Mouse (Mus musculus): ENCODE measurements around the gene Ccnd3. TPM values are rescaled to one million over a fixed set of nuclear protein-coding genes. Genes with fewer than 3 reads are reported as not detected.

Ccnd3 gene
- total RNA-seq, 2 experiments from 2014 or later = 24.5 to 26.7 TPM

DNA sequence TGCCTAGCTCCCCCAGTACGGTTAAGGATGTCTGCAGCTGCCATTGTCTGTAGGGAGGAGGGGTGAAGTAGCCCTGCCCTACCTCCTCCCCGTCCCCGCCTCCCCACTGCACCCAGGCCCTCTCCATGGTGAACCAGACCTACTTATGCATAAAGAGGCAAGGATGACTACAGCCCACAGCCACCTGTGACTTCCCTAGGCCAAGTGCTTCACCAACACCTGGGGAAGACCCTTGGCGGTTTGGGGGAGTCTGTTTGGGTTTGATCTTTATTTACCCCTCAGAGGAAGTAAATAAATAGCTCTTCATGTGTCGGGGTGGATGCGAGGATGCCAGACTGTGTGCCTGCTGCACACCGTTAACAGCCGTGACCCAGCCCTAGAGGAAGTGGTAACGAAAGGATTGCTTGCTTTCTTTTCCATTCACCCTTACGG is 26.6 kb downstream of the Ccnd3 start:
- DNase-seq (ENCODE audit: extremely low spot score in 1 of 2, low spot score in 2 of 2) = no peak
- intact Hi-C loops (cut with DNase I) = no loop called here

DNA sequence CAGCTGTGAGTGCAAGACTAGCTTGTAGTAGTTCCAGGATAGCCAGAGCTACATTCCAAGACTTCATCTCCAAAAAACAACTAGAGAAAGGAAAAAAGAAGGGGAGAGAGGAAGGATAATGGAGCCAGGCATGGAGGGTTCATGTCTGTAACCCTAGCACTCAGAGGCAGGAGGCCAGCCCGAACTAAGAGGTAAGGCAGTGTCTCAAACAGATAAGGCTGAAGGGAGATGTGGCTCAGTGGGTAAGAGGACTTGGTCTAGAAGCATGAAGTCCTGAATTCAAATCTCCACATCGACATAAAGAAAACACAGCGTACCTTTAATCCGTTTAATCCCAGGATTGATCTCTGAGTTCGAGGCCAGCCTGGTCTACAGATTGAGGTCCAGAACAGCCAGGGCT is 27.5 kb downstream of the Ccnd3 start:
- intact Hi-C loops (cut with DNase I) = no loop called here
- no peak for DNase-seq (ENCODE audit: extremely low spot score in 1 of 2, low spot score in 2 of 2)

DNA sequence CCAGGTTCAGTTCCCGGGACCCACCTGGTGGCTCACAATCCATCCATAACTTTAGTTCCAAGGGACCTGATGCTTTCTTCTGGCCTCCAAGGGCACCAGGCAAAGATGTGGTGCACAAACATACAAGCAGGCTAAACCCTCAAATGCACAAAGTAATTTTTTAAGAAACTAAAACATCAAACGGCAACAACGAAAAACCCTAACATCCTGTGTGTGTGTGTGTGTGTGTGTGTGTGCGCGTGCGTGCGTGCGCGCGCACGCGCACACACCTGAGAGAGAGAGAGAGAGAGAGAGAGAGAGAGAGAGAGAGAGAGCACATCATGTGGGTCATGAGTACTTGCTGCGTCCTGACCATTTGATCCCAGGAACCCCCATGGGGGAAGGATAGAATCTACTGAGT is 28.8 kb downstream of the Ccnd3 start:
- DNase-seq (ENCODE audit: extremely low spot score in 1 of 2, low spot score in 2 of 2) = no peak
- intact Hi-C loops (cut with DNase I) = no loop called here

DNA sequence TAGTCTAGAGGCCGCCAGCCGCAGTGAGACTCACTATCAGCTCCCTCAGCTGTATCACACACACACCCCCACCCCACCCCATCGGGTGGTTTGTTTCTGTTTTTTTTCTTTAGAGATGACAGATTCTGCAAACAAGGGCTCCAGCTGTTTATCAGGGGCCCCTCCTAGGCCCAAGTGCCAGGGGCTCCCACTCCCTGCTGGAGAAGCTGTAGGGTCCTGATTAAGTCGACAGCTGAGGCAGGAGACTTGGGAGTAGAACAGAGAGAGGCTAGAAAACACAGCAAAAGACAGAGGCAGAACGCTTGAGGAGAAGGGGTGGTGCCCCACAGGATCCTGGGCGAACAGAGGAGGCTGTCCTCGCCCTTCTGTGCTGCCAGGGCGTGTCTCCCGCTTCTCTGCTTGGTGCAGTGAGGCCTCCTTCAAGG is 31.0 kb downstream of the Ccnd3 start:
- intact Hi-C loops (cut with DNase I) = no loop called here
- no peak for DNase-seq (ENCODE audit: extremely low spot score in 1 of 2, low spot score in 2 of 2)

DNA sequence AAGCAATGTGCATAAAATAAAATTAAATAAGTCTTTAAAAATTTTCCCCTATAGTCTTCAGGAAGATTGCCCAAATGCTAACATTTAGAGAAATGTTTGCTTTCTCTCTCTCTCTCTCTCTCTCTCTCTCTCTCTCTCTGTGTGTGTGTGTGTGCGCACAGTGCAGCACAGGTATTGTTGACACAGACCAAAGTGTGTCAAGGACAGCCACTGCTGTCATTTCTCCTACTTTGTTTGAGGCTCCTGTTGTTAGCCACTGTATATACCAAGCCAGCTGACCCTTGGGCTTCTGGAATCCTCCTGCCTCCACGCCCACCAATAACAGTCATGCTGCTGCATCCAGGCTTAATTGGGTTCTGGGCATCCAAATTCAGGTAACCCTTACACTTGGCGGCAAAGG is 33.2 kb downstream of the Ccnd3 start:
- no peak for DNase-seq (ENCODE audit: extremely low spot score in 1 of 2, low spot score in 2 of 2)
- intact Hi-C loops (cut with DNase I) = no loop called here

DNA sequence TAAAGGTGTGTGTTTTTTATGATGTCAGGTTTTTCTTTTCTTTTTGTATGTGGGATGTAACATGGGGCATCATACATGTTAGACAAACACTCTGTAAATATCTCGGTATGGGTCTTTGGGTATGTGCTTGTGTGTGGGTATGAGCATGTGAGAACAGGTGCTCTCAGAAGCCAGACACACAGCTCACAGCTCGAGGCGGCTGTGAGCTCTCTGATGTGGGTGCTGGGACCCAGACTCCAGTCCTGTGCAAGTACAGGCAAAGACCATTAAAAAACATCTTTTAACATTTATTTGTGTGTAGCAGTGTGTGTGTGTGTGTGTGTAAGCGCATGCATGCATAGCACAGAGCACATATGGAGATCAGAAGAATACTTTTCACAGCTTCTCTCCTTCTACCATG is 34.3 kb downstream of the Ccnd3 start:
- no peak for DNase-seq (ENCODE audit: extremely low spot score in 1 of 2, low spot score in 2 of 2)
- intact Hi-C loops (cut with DNase I) = no loop called here

DNA sequence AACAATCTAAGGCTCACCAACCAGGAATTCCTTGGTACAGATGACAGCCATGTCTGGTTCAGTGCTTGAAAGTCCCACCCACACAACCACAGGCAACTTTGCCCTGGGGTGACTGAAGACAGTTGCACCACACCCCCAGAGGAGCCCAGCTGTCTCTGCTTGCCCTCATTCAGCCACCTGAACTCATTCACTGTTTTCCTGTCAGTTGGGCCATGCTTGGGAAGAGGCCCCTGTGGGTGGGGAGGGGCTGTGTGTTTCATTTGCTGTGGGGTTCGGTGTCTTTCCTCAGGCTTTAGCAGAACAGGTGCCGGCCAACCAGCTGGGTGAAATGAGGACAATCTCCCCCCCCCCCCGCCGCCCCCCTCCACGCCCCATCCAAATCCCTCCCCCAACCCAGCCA is 37.2 kb downstream of the Ccnd3 start:
- no peak for DNase-seq (ENCODE audit: extremely low spot score in 1 of 2, low spot score in 2 of 2)
- intact Hi-C loops (cut with DNase I) = no loop called here

DNA sequence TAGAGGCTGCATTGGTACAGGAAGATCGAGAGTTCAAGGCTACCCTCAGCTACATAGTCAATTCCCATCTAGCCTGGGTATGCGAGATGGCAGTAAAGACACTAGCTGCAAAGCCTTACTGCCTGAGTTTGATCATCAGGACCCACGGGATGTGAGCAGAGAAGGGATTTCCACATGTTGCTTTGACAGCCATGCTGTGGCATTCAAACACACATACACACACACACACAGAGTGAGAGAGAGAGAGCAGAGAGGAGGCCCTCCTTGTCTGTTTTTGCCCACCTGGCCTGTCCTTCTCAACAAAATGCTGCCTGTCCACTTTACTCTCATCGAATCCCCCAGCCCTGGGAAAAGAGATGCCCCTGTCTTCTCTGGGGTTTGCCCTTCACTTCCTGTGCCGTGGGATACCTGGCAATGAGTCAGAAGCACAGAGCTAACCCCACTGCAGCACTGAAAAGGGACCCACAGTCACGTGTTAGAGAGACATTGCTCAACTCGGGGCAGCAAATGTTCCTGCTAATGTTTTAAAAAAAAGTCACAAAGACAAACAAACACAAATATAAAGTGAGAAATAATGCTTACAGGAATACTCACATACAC is 38.3 kb downstream of the Ccnd3 start:
- DNase-seq (ENCODE audit: extremely low spot score in 1 of 2, low spot score in 2 of 2) = no peak
- intact Hi-C loops (cut with DNase I) = no loop called here

DNA sequence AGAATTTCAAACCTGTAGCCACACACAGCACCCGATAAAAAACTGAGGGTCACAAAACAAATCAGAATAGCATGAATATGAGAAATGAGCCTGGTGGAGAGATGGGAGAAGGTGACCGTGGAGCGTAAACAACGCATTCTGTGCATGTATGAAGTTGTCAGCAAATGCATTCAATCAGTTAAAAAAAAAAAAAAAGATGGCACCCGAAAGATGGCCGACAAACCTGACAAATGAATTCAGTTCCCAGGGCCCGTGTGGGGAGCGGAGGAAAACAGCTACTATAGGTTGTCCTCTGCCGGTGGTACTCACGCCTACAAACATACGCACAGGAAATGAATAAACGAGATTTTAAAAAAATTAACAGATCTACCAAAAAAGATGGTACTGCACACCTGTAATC is 40.3 kb downstream of the Ccnd3 start:
- intact Hi-C loops (cut with DNase I) = no loop called here
- no peak for DNase-seq (ENCODE audit: extremely low spot score in 1 of 2, low spot score in 2 of 2)

DNA sequence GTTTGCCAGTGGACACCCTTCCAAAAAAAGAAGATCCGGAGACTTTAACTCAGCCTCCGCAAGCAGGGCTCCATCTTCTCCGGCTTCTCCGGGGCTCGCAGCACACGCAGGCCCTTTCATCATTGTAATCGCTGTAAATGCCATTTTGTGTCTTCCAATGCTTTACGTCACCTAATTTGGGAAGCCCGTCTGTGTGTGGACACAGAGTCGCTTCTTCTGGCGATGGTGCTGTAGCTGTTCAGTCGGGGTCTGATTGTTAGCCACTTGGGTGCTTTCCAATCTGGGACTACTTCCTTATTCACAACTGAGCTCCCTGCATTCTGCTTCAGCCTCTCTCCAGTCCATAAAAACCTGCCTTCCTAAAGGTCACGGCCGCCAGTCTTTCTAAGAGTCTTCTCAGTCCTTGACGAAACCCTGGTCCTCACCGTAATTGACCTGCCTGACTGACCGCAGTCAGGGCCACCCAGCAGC is 41.0 kb downstream of the Ccnd3 start:
- intact Hi-C loops (cut with DNase I) = no loop called here
- DNase-seq (ENCODE audit: extremely low spot score in 1 of 2, low spot score in 2 of 2) = peak; percentile 40 to 48

DNA sequence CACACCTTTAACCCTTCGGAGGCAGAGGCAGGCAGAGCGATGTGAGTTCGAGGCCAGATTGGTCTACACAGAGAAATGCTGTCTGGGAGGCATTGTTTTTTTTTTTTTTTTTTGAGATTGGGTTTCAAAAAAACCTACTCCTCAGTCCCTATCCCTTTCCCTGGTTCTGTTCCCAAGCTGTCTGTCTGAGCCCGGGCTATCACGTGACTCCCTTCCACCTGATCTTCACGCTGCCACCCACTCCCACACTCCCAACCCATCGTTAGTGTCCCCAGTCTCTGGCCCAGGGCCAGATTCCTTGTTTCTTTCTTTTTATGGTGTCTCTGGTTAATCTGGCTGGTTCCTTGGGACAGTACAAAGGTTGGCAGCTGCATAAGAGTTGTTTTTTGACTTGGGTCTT is 46.2 kb downstream of the Ccnd3 start:
- no peak for DNase-seq (ENCODE audit: extremely low spot score in 1 of 2, low spot score in 2 of 2)
- intact Hi-C loops (cut with DNase I) = no loop called here

DNA sequence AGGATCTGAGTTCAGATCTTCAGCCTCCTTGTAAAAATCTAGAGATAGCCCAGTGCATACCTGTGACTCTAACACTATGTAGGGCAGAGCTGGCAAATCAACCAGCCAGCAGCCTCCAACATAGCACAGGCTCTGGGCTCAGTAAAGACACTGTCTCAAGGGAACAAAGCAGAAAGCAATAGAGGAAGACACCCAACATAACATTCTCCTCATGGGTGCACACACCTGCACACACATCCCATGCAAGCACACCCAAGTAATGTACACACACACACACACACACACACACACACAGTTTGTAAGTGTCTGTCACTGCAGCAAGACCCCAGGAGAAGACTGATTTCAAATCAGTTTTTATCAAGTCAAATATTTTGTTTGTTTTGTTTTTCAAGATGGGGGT is 48.1 kb downstream of the Ccnd3 start:
- DNase-seq (ENCODE audit: extremely low spot score in 1 of 2, low spot score in 2 of 2) = no peak
- intact Hi-C loops (cut with DNase I) = no loop called here

DNA sequence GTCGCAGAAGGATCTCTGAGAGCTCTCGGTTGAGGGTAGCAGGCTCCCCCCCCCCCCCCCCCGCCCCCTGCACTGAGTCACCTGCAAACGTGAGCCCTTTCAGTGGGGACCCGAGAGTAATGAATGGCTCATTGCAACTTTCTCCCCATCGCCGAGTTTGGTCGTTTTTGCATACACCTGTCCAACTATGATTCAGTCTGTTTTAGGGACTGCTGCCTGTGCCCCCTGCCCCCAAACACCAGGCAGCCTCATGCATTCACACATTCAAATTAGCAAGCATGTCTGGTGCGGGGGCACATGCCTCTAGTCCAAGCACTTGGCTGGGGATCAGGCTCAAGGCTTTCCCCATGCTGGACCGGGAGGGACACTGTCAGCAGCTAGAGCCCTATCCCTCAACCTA is 49.8 kb downstream of the Ccnd3 start:
- intact Hi-C loops (cut with DNase I) = no loop called here
- DNase-seq (ENCODE audit: extremely low spot score in 1 of 2, low spot score in 2 of 2) = no peak

DNA sequence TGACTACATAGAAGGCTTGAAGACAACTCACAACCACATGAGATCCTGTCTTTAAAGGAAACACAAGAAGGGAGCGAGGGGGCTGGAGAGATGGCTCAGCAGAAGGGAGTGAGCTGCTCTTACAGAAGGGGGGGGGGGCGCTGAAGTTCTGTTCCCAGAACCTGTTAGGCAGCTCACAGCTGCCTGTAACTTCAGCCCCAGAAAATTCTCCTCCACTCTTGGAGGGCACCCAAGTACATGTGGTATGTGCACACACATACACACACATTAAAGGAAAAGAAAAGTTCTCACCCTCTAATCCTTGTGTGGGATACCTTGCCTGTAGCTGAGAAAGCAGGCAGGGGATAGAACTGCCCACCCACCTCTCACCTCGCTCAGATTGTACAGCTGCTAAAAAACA is 52.3 kb downstream of the Ccnd3 start:
- intact Hi-C loops (cut with DNase I) = no loop called here
- no peak for DNase-seq (ENCODE audit: extremely low spot score in 1 of 2, low spot score in 2 of 2)

DNA sequence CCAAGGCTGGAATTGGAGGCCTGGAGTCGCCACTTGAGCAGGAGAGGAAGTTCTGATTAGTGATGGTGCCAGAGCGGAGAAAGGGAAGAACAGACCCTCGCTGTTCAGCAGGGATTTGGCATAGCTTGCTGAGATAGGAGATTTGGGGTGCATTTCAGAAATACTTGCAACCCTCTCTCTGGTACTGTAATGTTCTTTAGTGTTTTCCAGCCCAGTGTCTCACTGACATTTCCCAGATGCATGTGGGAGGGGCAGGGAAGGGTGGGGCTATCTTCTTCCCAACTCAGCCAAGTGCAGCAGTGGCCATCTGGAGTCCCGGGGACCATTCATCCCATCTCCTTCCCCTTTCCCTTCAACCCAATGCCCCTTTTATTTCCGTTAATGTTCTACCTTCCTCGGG is 54.9 kb downstream of the Ccnd3 start:
- intact Hi-C loops (cut with DNase I) = no loop called here
- DNase-seq (ENCODE audit: extremely low spot score in 1 of 2, low spot score in 2 of 2) = no peak

DNA sequence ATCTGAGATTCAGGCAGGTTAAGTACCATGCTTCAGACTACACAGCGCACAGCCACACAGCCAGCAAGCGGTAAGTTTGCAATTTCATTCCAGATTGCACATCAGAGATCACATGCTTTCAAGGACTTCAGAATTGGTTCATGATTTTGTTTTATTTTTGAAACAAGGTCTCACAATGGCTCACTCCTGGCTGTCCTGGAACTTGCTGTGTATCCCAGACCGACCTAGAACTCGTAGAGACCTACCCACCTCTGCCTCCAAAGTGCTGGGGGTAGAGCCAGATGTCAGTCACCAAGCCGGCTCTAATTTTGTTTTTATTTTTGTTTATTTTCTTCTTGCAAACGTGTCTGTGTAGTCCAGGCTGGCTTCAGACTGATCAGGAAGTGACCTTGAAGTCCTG is 58.0 kb downstream of the Ccnd3 start:
- DNase-seq (ENCODE audit: extremely low spot score in 1 of 2, low spot score in 2 of 2) = no peak
- intact Hi-C loops (cut with DNase I) = no loop called here

DNA sequence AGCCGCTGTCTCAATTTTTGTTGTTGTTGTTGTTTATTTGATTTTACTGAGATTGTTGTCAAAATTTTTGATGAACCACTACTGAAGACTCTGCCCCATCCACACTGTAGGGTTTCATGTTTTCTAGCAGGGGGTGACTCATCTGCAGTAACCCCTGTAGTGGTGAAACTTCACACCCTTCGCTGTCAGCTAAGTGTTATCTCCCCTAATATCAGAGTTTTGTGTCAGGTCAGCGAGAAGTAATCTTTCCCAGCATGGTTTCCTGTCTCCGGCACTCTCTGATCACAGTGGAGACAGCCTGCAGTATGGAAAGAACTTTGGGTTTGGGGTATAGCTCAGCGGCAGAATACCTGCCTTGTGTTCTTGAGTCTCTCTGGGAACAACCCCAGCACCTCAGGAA is 59.8 kb downstream of the Ccnd3 start:
- no peak for DNase-seq (ENCODE audit: extremely low spot score in 1 of 2, low spot score in 2 of 2)
- intact Hi-C loops (cut with DNase I) = no loop called here

DNA sequence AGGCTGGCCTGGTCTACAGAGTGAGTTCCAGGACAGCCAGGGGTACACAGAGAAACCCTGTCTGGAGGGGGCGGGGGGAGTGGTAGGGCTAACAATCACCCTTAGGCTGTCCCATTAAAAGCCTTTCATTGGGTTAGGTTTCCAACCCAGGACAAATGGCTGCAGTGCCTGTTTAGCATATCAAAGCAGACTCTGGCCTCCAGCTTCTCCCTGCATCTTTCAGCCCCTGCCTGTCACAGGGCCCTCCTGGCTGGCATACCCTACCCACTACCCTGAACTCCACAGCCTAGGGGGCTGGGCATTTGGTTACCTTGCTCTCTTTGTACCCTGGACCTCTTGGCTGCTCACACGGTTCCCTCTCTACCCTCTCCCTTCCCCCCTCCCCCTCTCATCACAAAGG is 61.3 kb downstream of the Ccnd3 start:
- DNase-seq (ENCODE audit: extremely low spot score in 1 of 2, low spot score in 2 of 2) = no peak

DNA sequence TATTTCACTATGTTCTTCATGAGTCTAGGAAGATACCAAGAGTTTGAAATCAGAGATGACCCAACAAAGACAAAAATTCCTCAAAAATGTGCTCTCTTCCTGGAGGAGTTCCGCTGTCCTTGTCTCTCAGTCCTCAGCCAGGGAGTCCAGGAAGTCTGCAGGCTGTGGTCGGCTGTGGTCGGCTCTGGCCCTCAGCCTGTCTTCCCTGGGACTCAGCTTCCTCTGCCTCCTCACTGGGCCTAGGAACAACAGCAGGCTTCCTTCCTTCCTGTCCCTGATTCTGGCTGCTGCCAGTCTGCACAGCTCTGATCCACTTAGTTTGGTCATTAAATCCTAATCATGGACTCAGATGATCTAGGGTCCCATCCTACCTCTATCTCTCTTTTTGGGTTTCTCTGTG is 62.4 kb downstream of the Ccnd3 start:
- DNase-seq (ENCODE audit: extremely low spot score in 1 of 2, low spot score in 2 of 2) = no peak
- intact Hi-C loops (cut with DNase I) = no loop called here

More for the DNA sequence above, 61.3 kb downstream of the Ccnd3 start:
- intact Hi-C loops (cut with DNase I) = no loop called here

DNA sequence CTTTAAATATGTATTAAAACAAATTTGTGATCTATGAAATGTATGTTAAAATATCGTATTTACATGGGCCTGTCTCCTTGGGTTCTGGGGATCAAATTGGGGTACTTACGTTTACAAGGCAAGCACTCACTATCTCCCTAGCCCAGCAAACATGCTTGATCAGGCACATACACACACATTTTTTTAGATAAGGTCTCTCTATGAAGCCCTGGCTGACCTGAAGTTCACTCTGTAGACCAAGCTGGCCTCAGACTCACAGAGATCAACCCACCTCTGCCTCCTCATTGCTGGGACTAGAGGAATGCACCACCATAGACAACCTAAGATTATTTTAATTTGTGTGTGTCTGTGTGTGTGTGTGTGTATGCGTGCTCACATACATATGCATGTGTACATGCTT is 63.5 kb downstream of the Ccnd3 start:
- DNase-seq (ENCODE audit: extremely low spot score in 1 of 2, low spot score in 2 of 2) = no peak
- intact Hi-C loops (cut with DNase I) = no loop called here

DNA sequence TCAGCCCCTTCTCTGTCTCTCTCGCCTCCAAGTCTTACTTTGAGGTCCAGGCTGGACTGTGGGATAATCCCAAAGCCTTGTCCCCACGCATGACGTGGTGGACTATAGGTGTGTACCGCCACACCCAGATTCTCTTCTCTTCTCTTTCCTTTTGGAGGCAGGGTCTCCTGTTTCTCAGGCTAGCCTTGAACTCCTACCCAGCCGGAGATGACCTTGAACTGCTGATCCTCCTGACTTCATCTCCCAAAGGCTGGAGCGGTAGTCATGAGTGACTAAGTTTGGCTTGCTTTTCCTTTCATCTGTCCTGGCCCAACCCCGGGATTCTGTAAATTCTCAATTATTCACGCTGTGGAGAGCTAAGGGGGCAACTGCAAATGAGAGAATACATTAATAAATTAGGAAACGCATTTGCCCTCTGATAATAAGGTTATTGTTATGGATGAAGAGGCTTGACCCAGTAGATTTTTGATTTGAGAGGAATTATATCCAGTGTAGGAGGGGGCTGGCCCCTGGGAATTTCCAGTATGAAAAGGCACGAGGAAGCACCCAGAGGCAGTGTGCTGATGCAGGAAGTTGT is 64.2 kb downstream of the Ccnd3 start:
- intact Hi-C loops (cut with DNase I) = no loop called here

More for the DNA sequence above, 64.2 kb downstream of the Ccnd3 start:
- DNase-seq (ENCODE audit: extremely low spot score in 1 of 2, low spot score in 2 of 2) = no peak

All from left cerebral cortex, postnatal 10 days (tissue).